9 mouse cellular contexts compared by ENCODE assay signal in genomic region chr3:93537068-93537576, GRCm38 (mm10). TPM values are rescaled to one million over a fixed set of nuclear protein-coding genes. Genes with fewer than 3 reads are reported as not detected.
DNase-seq lines count a peak whose midpoint lies in the region; ATAC-seq and TF ChIP-seq lines count a peak whose summit lies in the region.
"Had no signal": no experiment of that assay in that cellular context is flagged by ENCODE, and none has a peak within 500 bp of the region (broad histone marks: within the 10 kb centered on the region; RNA-seq: fewer than 3 reads in every experiment).

No protein-coding gene starts in this region.

- no peak overlapping the region for H3K4me2 ChIP-seq in heart, embryonic 16.5 days (ENCODE audit: low read depth, low read length)

- DNase-seq in kidney, adult 11 months: peak; percentile 33
- DNase-seq in kidney, adult 18-20 months: no peak
- DNase-seq in lung, postnatal 10 days: peak; percentile 64
- no peak for DNase-seq in left cerebral cortex, adult 2 months (ENCODE audit: extremely low spot score in 1 of 2, low spot score in 2 of 2)
- DNase-seq in layer of hippocampus, postnatal 25 days (ENCODE audit: extremely low spot score in 1 of 2, low spot score in 1 of 2): no peak
- DNase-seq: cerebellum, postnatal 10 days had no signal

- H3K4me1 ChIP-seq in brown adipose tissue, adult 24 weeks (ENCODE audit: control insufficient read depth, insufficient read depth, insufficient read length, low read length): no peaks in the 10 kb centered on the region
- peaks cover 9% of the 10 kb centered on the region for H3K4me1 ChIP-seq in heart, embryonic 16.5 days (ENCODE audit: control insufficient read depth, insufficient read depth, low read length)

- peak overlapping the region; percentile 46; the same call in 1 of the 2 replicates for H3K27ac ChIP-seq in brown adipose tissue, adult 24 weeks (replicated peaks; ENCODE audit: low read depth, low read length)
- 0 out of 2 replicates have a peak overlapping the region, but pooled peaks have one; percentile 18 for H3K27ac ChIP-seq in heart, embryonic 16.5 days (ENCODE audit: low read length)
- no peak overlapping the region for H3K27ac ChIP-seq in left cerebral cortex, adult 2 months

- H3K36me3 ChIP-seq in heart, embryonic 16.5 days (ENCODE audit: control insufficient read depth, insufficient read depth): no peaks in the 10 kb centered on the region

- H3K27me3 ChIP-seq in heart, embryonic 16.5 days (ENCODE audit: control insufficient read depth, insufficient read depth, low read length): no peaks in the 10 kb centered on the region

- WGBS in heart, embryonic 16.5 days: 38% methylated on average over 2 of the region's 2 CpGs

- H3K9me3 ChIP-seq in heart, embryonic 16.5 days (replicated peaks; ENCODE audit: control insufficient read depth, low read length): peaks cover 8% of the 10 kb centered on the region; the same call in 1 of the 2 replicates

- no peak for TF ChIP-seq CTCF in left cerebral cortex, adult 2 months (IDR thresholded peaks at IDR 0.05)

- intact Hi-C loops in left cerebral cortex, adult 2 months (cut with DNase I): no loop called here

- no peak overlapping the region for H3K4me3 ChIP-seq in brown adipose tissue, adult 24 weeks (ENCODE audit: insufficient read depth, low read depth, low read length)
- H3K4me3 ChIP-seq in heart, embryonic 16.5 days (ENCODE audit: low read length): no peak overlapping the region
- H3K4me3 ChIP-seq in left cerebral cortex, adult 2 months: no peak overlapping the region

- ATAC-seq in heart, embryonic 16.5 days (replicated peaks; ENCODE audit: extremely low read depth, insufficient read depth, low FRiP score): peak; percentile 77
- ATAC-seq in megakaryocyte-erythroid progenitor cell, adult 5-6 weeks (replicated peaks; ENCODE audit: low FRiP score, low TSS enrichment, poor library complexity, severe bottlenecking): no peak

- H3K9ac ChIP-seq in heart, embryonic 16.5 days (ENCODE audit: low read length): no peak overlapping the region

RNA-seq across cellular contexts. Expression of gene S100a11, which starts 16.8 kb away (rescaled TPM):
- polyA plus RNA-seq in brown adipose tissue, adult 24 weeks (2012; ENCODE audit: insufficient read depth, insufficient read length, missing spikeins): 790 and 869 TPM in 2 replicates
- 709 and 778 TPM in 2 replicates for polyA plus RNA-seq in heart, embryonic 16.5 days (2015; fragmentation: Nextera tagmentation; extraction: Ambion mirVana)
- total RNA-seq in left cerebral cortex, adult 2 months (2021): 10 to 100 TPM in 1 of 2 experiments, 1 to 10 TPM in 1; 8.0 to 11.0 TPM
- total RNA-seq in layer of hippocampus, postnatal 25 days (2021): 1 to 10 TPM; 6.1 to 8.5 TPM
- 147 and 173 TPM in 2 replicates for total RNA-seq in megakaryocyte-erythroid progenitor cell, adult 5-6 weeks (2014; fragmentation: Nextera tagmentation)
- 18.0 and 19.3 TPM in 2 replicates for total RNA-seq in megakaryocyte-erythroid progenitor cell, adult 5-6 weeks (2017)

RNA-seq across cellular contexts. Expression of gene S100a10, which starts 17.8 kb away (rescaled TPM):
- 381 and 572 TPM in 2 replicates for polyA plus RNA-seq in brown adipose tissue, adult 24 weeks (2012; ENCODE audit: insufficient read depth, insufficient read length, missing spikeins)
- 222 and 243 TPM in 2 replicates for polyA plus RNA-seq in heart, embryonic 16.5 days (2015; fragmentation: Nextera tagmentation; extraction: Ambion mirVana)
- 10 to 100 TPM; 42.6 to 43.7 TPM for total RNA-seq in left cerebral cortex, adult 2 months (2021)
- total RNA-seq in layer of hippocampus, postnatal 25 days (2021): 10 to 100 TPM; 15.0 to 23.5 TPM
- 176 and 197 TPM in 2 replicates for total RNA-seq in megakaryocyte-erythroid progenitor cell, adult 5-6 weeks (2014; fragmentation: Nextera tagmentation)
- 278 and 471 TPM in 2 replicates for total RNA-seq in megakaryocyte-erythroid progenitor cell, adult 5-6 weeks (2017)

Comparison
In these comparisons a context has a peak if more than half of its experiments do, and no peak if none do; other contexts are left out.
1. DNase-seq: peak in kidney, adult 11 months (single experiment) and lung, postnatal 10 days (single experiment); none in kidney, adult 18-20 months (single experiment), left cerebral cortex, adult 2 months (0 of 2) and layer of hippocampus, postnatal 25 days (0 of 2).